Mouse (Mus musculus): ENCODE data around the gene Ret.

The Ret gene

GRCm38 (mm10) chr6:118173975-118174328, 23.6 kb downstream of the Ret start:
- in situ Hi-C loops (cut with MboI, MseI) = loop anchor here (5.0 to 10.0 kb wide), 2 partner anchors 193 to 1511 kb away; no protein-coding TSS in a partner anchor

- in situ Hi-C loops (cut with MboI, MseI) = loop anchor here (5.0 to 10.0 kb wide), 2 partner anchors 194 to 1511 kb away; no protein-coding TSS in a partner anchor
Observed at GRCm38 (mm10) chr6:118173251-118173974, 24.1 kb downstream of the Ret start.

GRCm38 (mm10) chr6:118171386-118171785, 26.1 kb downstream of the Ret start:
- in situ Hi-C loops (cut with MboI, MseI) = loop anchor here (5.0 to 10.0 kb wide), 2 partner anchors 196 to 1513 kb away; no protein-coding TSS in a partner anchor

- in situ Hi-C loops (cut with MboI, MseI) = no loop called here
Observed at GRCm38 (mm10) chr6:118168106-118168505, 29.4 kb downstream of the Ret start.

- in situ Hi-C loops (cut with MboI, MseI) = no loop called here
Observed at GRCm38 (mm10) chr6:118167013-118167412, 30.5 kb downstream of the Ret start.

- in situ Hi-C loops (cut with MboI, MseI) = no loop called here
Observed at GRCm38 (mm10) chr6:118165516-118165915, 32.0 kb downstream of the Ret start.

GRCm38 (mm10) chr6:118164691-118165090, 32.8 kb downstream of the Ret start:
- in situ Hi-C loops (cut with MboI, MseI) = no loop called here

- in situ Hi-C loops (cut with MboI, MseI) = no loop called here
Observed at GRCm38 (mm10) chr6:118163086-118163485, 34.4 kb downstream of the Ret start.

- in situ Hi-C loops (cut with MboI, MseI) = no loop called here
Observed at GRCm38 (mm10) chr6:118162457-118163082, 34.9 kb downstream of the Ret start.

- in situ Hi-C loops (cut with MboI, MseI) = no loop called here
Observed at GRCm38 (mm10) chr6:118153091-118153490, 44.4 kb downstream of the Ret start.

- in situ Hi-C loops (cut with MboI, MseI) = no loop called here
Observed at GRCm38 (mm10) chr6:118150988-118151387, 46.5 kb downstream of the Ret start.

GRCm38 (mm10) chr6:118150538-118150937, 47.0 kb downstream of the Ret start:
- in situ Hi-C loops (cut with MboI, MseI) = no loop called here

GRCm38 (mm10) chr6:118150128-118150527, 47.4 kb downstream of the Ret start:
- in situ Hi-C loops (cut with MboI, MseI) = no loop called here

- in situ Hi-C loops (cut with MboI, MseI) = loop anchor here (10.0 kb wide), 1 partner anchor 634 kb away; no protein-coding TSS in a partner anchor
Observed at GRCm38 (mm10) chr6:118140961-118141360, 56.6 kb downstream of the Ret start.

GRCm38 (mm10) chr6:118138731-118139709, 58.5 kb downstream of the Ret start, which contains the start of gene Csgalnact2:
Gene Csgalnact2 (minus strand): TSS chr6:118139140.
- in situ Hi-C loops (cut with MboI, MseI) = no loop called here

- in situ Hi-C loops (cut with MboI, MseI) = no loop called here
Observed at GRCm38 (mm10) chr6:118137148-118137547, 60.4 kb downstream of the Ret start.

GRCm38 (mm10) chr6:118134461-118134860, 63.1 kb downstream of the Ret start:
- in situ Hi-C loops (cut with MboI, MseI) = no loop called here

- in situ Hi-C loops (cut with MboI, MseI) = no loop called here
Observed at GRCm38 (mm10) chr6:118130022-118130421, 67.5 kb downstream of the Ret start.

GRCm38 (mm10) chr6:118127827-118128487, 69.6 kb downstream of the Ret start:
- in situ Hi-C loops (cut with MboI, MseI) = no loop called here

GRCm38 (mm10) chr6:118127198-118127597, 70.3 kb downstream of the Ret start:
- in situ Hi-C loops (cut with MboI, MseI) = no loop called here

- in situ Hi-C loops (cut with MboI, MseI) = no loop called here
Observed at GRCm38 (mm10) chr6:118126577-118126976, 70.9 kb downstream of the Ret start.

Measured in regulatory T cell (primary cell).